Mouse (Mus musculus) hindbrain, embryonic 14.5 days (tissue): Measurements from ENCODE around the gene Oxa1l. TPM values are rescaled to one million over a fixed set of nuclear protein-coding genes. Genes with fewer than 3 reads are reported as not detected.

Experiments
- ATAC-seq: fragments of 200-750 bp; cut with Nextera tagmentation; 2 replicates; pipeline ENCODE4 v1.8.0; 2017; ENCODE audit warnings: moderate number of reproducible peaks, mild to moderate bottlenecking, moderate TSS enrichment, moderate library complexity; ENCODE audit not compliant: low FRiP score
- DNase-seq: peaks from one replicate; pipeline ENCODE4 v3.0.0-alpha.2; 2015; ENCODE audit warnings: low spot score
- H3K27ac ChIP-seq: fragments of 300-500 bp; sonication (generic); 2 replicates; pipeline ENCODE4 v1.5.1; 2014; ENCODE audit warnings: mild to moderate bottlenecking, moderate library complexity
- H3K27me3 ChIP-seq: fragments of 300-500 bp; sonication (generic); 2 replicates; pipeline ENCODE4 v1.6.1; 2014; ENCODE audit warnings: mild to moderate bottlenecking, low read length, mixed read lengths; ENCODE audit not compliant: control insufficient read depth, insufficient read depth
- H3K36me3 ChIP-seq: fragments of 300-500 bp; sonication (generic); replicated peaks from 2 replicates; pipeline ENCODE4 v1.6.1; 2014; ENCODE audit not compliant: control insufficient read depth, insufficient read depth
- H3K4me1 ChIP-seq: fragments of 300-500 bp; sonication (generic); replicated peaks from 2 replicates; pipeline ENCODE4 v1.6.1; 2014; ENCODE audit warnings: antibody characterized with exemption, low read length, mixed read lengths; ENCODE audit not compliant: control insufficient read depth, insufficient read depth
- H3K4me2 ChIP-seq: fragments of 300-500 bp; sonication (generic); replicated peaks from 2 replicates; pipeline ENCODE4 v1.6.1; 2014; ENCODE audit warnings: mild to moderate bottlenecking, moderate library complexity
- H3K4me3 ChIP-seq: fragments of 300-500 bp; sonication (generic); replicated peaks from 2 replicates; pipeline ENCODE4 v1.5.1; 2014; ENCODE audit warnings: mild to moderate bottlenecking, low read length
- H3K9ac ChIP-seq: fragments of 300-500 bp; sonication (generic); 2 replicates; pipeline ENCODE4 v1.6.1; 2014
- H3K9me3 ChIP-seq: fragments of 300-500 bp; sonication (generic); 2 replicates; pipeline ENCODE4 v1.6.1; 2016; ENCODE audit warnings: low read length; ENCODE audit not compliant: control insufficient read depth
- WGBS: fragments of 180-500 bp; shearing (Covaris S2); extraction: QIAGEN DNeasy Blood & Tissue Kit; methylation state at CpG from one replicate; pipeline ENCODE4 v1.1.7; 2014; 5-methylcytosine and 5-hydroxymethylcytosine counted together
- polyA plus RNA-seq: library from polyadenylated mRNA; unstranded; fragments of >200 nt; fragmentation: Nextera tagmentation; extraction: Ambion mirVana; gene quantifications from 2 replicates; pipeline ENCODE4 v1.2.1, GENCODE M21; 2014

Gene Oxa1l
- polyA plus RNA-seq, 1 experiment from 2014 or later = 66.0 TPM

DNA sequence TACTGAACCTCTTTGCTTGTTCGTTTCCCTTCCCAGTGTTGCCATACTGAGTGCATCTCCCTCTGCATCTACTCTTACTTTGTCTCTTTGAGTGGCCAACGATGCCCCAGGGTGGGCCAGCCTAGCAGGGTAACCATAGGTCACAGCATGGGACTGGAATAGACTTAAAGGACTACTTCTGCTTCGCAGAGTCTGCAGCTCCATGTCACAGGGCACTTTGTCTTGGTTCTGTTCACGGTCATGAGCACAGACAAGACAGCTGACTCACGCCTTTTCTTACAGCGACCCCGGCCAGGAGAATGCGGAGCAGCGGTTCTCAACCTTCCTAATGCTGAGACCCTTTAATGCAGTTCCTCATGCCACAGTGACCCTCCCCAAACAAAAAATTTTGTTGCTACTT, 22.0 kb downstream of the Oxa1l start:
- ATAC-seq (no peak), DNase-seq (no peak)
- Histone ChIP-seq H3K27me3 (no peaks in the 10 kb centered on the region), H3K36me3 (no peaks in the 10 kb centered on the region), H3K9ac (no peak overlapping the region), H3K4me2 (no peak overlapping the region), H3K27ac (no peak overlapping the region), H3K4me3 (no peak overlapping the region), H3K4me1 (no peaks in the 10 kb centered on the region), H3K9me3 (no peaks in the 10 kb centered on the region)
- WGBS = 36% methylated on average over 9 of the region's 9 CpGs

DNA sequence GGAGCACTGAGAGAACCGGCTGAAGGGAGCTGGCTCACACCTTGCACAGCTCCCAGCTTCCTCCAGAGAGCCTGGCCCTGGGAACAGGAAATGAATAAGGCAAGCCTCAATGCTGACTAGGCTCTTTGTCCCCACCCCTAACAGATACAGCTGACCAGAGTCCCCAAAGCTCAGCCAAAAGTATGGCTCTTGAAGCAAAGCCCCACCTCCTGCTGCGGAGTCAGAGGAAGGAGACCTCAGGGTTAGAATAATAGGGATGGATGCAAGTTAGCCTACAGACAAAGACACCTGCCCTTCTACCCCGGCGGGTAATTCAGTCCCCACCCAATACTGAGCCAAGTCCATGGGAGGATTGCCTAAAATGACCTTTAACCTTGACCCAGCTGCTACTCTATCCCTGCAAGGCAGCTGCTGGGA, 22.7 kb downstream of the Oxa1l start:
- no peaks in the 10 kb centered on the region for H3K36me3 ChIP-seq
- no peak overlapping the region for H3K9ac ChIP-seq
- no peak overlapping the region for H3K4me2 ChIP-seq
- H3K27ac ChIP-seq = no peak overlapping the region
- ATAC-seq (no peak), DNase-seq (no peak)
- H3K27me3 ChIP-seq = no peaks in the 10 kb centered on the region
- no peaks in the 10 kb centered on the region for H3K4me1 ChIP-seq
- WGBS = 53% methylated on average over 4 of the region's 4 CpGs
- no peaks in the 10 kb centered on the region for H3K9me3 ChIP-seq
- H3K4me3 ChIP-seq = no peak overlapping the region

DNA sequence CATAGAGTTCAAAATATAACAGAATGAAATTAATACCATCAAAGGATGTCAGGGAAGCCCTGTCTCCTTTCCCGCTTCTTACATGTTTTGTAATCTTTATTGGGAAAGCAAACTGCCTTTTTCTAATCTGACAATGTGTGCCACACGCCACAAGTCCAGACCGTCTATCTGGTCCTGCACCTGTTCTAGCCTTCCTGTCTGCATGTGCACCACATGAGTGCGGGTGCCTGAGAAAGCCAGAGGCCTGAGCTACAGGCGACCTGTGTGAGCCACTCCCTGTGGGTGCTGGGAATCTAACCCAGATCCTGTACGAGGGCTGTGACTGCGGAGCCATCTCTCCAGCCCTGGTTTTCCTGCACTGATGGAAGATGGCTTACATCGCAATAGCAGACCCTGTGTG, 23.8 kb downstream of the Oxa1l start:
- Histone ChIP-seq H3K9ac (no peak overlapping the region), H3K27ac (no peak overlapping the region), H3K4me2 (no peak overlapping the region), H3K4me1 (no peaks in the 10 kb centered on the region), H3K4me3 (no peak overlapping the region), H3K27me3 (no peaks in the 10 kb centered on the region), H3K36me3 (no peaks in the 10 kb centered on the region), H3K9me3 (no peaks in the 10 kb centered on the region)
- no peak for DNase-seq
- no peak for ATAC-seq
- 93% methylated on average over 8 of the region's 8 CpGs for WGBS

DNA sequence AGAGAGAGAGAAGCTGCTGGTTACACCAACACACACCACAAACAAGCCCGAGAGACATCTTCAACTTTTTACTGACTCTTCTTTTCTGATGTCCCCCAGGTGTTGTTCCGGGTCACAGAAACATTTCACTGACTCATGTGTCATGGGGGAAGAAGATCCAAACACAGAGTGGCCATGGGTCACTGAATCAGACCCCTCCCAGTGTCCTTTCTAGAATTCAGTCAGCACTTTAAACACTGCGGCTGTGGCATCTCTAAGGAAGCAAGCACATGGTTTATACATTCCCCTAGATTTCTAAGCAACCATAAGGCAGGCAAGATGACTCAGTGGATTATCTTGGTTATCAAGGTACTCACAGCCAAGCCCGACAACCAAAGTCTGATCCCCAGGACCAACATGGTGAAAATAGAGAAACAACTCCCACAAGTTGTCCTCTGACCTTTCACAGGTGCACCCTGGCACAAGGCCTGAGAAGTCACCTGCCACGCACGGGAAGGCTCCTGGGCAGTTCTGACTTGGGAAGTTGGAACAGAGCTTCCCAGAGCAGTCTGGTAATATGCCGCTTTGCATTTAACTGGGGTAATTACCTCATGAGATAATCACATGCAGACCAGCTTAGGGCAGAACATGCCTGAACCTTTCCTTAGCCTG, 25.5 kb downstream of the Oxa1l start:
- DNase-seq (no peak), ATAC-seq (no peak)
- Histone ChIP-seq H3K4me1 (no peaks in the 10 kb centered on the region), H3K4me3 (no peak overlapping the region), H3K4me2 (no peak overlapping the region), H3K9me3 (no peaks in the 10 kb centered on the region), H3K27me3 (no peaks in the 10 kb centered on the region), H3K27ac (no peak overlapping the region), H3K36me3 (no peaks in the 10 kb centered on the region), H3K9ac (no peak overlapping the region)
- 83% methylated on average over 7 of the region's 7 CpGs for WGBS

DNA sequence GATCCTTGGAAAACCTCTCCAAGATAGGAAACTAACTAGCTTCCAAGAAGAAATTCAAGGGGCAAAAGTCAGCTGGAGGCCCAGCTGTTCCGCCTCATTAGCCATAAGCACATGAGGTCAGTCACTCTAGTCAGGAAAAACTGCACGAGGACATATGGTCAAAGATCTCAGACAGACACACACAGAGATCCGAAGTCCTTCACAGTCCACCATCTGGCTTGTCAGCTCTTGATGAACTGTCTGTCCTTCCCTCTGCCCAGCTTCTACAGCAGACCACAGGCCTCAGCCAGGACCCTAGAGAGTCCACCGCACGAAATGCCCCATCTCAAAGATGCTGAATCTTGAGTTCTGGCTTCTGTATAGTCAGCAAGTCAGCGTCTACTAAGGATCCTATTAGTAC, 26.9 kb downstream of the Oxa1l start:
- WGBS = 64% methylated on average over 6 of the region's 6 CpGs
- no peaks in the 10 kb centered on the region for H3K36me3 ChIP-seq
- H3K9me3 ChIP-seq = no peaks in the 10 kb centered on the region
- no peak overlapping the region for H3K4me2 ChIP-seq
- H3K27me3 ChIP-seq = no peaks in the 10 kb centered on the region
- no peak overlapping the region for H3K9ac ChIP-seq
- H3K4me3 ChIP-seq = no peak overlapping the region
- no peaks in the 10 kb centered on the region for H3K4me1 ChIP-seq
- no peak for ATAC-seq
- H3K27ac ChIP-seq = no peak overlapping the region
- DNase-seq = no peak

DNA sequence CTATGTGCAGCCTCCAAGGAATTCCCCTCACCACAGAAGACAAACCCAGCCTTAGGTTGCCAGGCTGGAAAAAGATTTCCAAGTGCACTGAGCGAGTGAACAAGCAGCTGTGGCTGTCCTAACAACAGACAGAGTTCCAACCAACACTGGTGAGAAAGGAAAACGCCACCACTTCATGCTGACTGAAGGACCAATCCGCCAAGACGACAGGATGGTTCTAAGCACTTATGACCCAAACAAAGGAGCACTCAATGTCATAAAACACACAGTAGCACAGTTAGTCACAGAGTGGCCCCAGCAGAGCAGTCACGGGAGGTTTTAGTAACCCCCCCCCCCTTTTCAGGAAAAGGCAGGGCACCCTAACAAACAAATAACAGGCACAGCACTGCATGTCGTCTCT, 30.2 kb downstream of the Oxa1l start:
- Histone ChIP-seq H3K9ac (no peak overlapping the region), H3K4me1 (no peaks in the 10 kb centered on the region), H3K36me3 (no peaks in the 10 kb centered on the region), H3K9me3 (no peaks in the 10 kb centered on the region), H3K4me3 (no peak overlapping the region), H3K27ac (no peak overlapping the region), H3K27me3 (no peaks in the 10 kb centered on the region), H3K4me2 (no peak overlapping the region)
- WGBS = 69% methylated on average over 6 of the region's 6 CpGs
- no peak for DNase-seq
- ATAC-seq = no peak

DNA sequence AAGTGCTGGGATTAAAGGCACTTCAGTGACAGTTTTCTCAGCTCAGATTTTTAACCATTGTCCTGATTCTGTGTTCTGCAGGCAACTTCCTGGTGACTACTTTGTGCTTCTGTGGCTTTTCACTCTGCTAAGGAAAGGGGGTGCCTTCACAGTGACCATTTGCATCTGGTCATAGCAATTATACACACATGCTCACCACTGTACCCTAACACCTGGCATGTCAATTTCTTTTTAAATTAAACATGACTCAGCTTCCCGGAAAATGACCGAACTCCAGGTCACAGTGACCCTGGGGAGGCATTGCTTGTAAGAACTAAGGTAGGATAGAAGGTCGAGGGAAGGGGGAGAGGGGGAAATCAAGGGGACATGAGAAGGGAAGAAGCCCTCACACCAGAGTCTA, 33.2 kb downstream of the Oxa1l start:
- WGBS = 84% methylated on average over 3 of the region's 3 CpGs
- no peak overlapping the region for H3K9ac ChIP-seq
- H3K27ac ChIP-seq = no peak overlapping the region
- no peak overlapping the region for H3K4me3 ChIP-seq
- no peak overlapping the region for H3K4me2 ChIP-seq
- H3K36me3 ChIP-seq = no peaks in the 10 kb centered on the region
- ATAC-seq = no peak
- no peaks in the 10 kb centered on the region for H3K4me1 ChIP-seq
- H3K27me3 ChIP-seq = no peaks in the 10 kb centered on the region
- H3K9me3 ChIP-seq = no peaks in the 10 kb centered on the region
- DNase-seq = no peak

DNA sequence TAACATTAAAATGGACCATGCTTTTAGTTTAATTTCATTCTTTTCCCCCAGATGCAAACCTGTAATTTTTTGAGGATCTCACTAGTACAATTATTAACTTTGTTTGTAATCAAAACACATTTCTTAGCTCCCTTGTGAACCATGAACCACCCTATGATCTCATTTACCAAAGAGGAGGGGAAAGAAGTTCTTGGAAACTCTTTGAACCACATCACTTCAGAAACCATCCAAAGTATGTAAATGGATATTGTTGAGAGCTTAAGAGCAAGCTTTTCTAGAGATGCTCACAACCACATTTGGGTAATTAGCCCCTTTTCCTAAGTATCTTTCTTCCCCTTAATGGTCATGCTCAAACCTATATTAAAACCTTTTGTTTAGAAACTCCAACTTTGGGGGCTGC, 33.7 kb downstream of the Oxa1l start:
- no peak for ATAC-seq
- no peak overlapping the region for H3K4me2 ChIP-seq

DNA sequence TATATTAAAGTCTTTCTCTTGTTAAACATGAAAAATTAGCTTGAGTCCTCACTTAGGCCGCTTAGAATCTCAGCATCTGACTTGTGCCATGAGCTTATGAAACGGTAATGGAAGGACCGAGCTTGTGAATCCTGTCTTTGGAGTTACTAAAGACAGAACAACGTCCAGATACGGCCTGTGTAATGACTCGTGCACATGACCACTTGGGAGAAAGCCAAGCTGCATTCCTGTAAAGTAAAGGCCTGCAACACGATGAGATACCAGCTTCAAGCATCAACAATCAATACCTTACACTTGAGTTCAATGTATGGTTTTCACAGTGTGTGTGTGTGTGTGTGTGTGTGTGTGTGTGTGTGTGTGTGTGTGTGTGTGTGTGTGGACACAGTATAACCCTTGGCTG, 36.1 kb downstream of the Oxa1l start:
- Histone ChIP-seq H3K27me3 (no peaks in the 10 kb centered on the region), H3K9ac (no peak overlapping the region), H3K4me2 (no peak overlapping the region), H3K9me3 (no peaks in the 10 kb centered on the region), H3K4me3 (no peak overlapping the region), H3K4me1 (no peaks in the 10 kb centered on the region), H3K36me3 (no peaks in the 10 kb centered on the region), H3K27ac (no peak overlapping the region)
- ATAC-seq (no peak), DNase-seq (no peak)
- WGBS = 87% methylated on average over 7 of the region's 7 CpGs

More for the DNA sequence above, 33.7 kb downstream of the Oxa1l start:
- Histone ChIP-seq H3K4me1 (no peaks in the 10 kb centered on the region), H3K4me3 (no peak overlapping the region), H3K9ac (no peak overlapping the region), H3K36me3 (no peaks in the 10 kb centered on the region), H3K27ac (no peak overlapping the region), H3K9me3 (no peaks in the 10 kb centered on the region), H3K27me3 (no peaks in the 10 kb centered on the region)
- DNase-seq = no peak

DNA sequence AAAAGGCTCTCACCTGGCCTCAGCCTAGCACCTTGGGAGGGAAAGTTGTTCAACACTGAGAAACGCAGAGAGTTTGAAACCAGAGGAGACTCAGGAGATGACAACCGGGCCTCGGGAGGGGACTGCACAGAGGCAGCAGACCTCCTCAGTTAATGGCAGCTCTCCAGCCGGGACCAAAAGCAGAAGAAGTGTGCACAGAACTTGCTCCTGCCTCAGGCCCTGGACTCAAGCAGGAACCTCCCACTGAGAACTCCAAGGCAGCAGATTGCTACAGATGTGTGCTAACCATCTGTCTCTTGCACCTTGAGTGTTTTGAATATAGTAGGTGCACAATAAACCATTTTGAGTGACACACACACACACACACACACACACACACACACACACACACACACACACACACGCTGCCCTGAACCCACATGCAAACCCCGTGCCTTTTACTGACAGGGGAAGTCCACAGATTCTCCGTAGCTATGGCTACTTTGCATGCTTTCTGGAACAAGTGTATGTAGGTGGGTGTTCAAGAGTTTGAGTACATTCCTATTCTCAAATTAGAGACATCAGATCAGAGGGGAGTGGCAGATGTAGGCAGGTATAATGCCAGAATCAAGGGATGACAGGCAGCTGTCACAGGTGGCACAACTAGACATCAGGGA, 37.4 kb downstream of the Oxa1l start:
- no peak overlapping the region for H3K27ac ChIP-seq
- no peaks in the 10 kb centered on the region for H3K9me3 ChIP-seq
- H3K4me3 ChIP-seq = no peak overlapping the region
- no peak overlapping the region for H3K4me2 ChIP-seq
- H3K4me1 ChIP-seq = no peaks in the 10 kb centered on the region
- WGBS = 82% methylated on average over 7 of the region's 7 CpGs
- H3K36me3 ChIP-seq = no peaks in the 10 kb centered on the region
- ATAC-seq (no peak), DNase-seq (no peak)
- no peaks in the 10 kb centered on the region for H3K27me3 ChIP-seq
- no peak overlapping the region for H3K9ac ChIP-seq
